Mouse (Mus musculus): ENCODE measurements around the gene H2-T24. TPM values are rescaled to one million over a fixed set of nuclear protein-coding genes. Genes with fewer than 3 reads are reported as not detected.

H2-T24 gene
- polyA plus RNA-seq, 2 experiments = 4.0 to 4.3 TPM

DNA sequence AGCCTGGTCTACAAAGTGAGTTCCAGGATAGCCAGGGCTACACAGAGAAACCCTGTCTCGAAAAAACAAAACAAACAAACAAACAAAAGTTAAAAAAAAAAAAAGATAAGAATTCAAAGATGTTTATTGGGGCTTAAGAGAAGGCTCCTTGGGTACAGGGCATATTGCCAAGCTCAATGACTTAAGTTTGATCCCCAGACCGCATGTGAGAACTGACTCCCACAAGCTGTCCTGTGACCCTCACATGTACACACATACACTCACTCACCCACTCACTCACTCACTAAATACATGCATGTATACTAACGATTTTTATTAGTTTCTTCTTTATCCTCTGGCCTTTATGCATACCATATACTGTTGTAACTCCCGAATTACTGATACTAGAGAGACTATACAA lies 20.0 kb downstream of the H2-T24 start:
- TF ChIP-seq CTCF (IDR thresholded peaks at IDR 0.05; ENCODE audit: low read depth) (no peak), EP300 (IDR thresholded peaks at IDR 0.05; ENCODE audit: low read depth) (no peak)
- Histone ChIP-seq H3K9me3 (ENCODE audit: control insufficient read depth, low read length) (peaks cover 13% of the 10 kb centered on the region), H3K4me2 (ENCODE audit: low read depth) (peak overlapping the region; percentile 54), H3K27ac (peak overlapping the region; percentile 91), H3K4me1 (replicated peaks; ENCODE audit: control insufficient read depth in 2 of 2, insufficient read depth in 2 of 2, low read length in 1 of 2) (peaks cover 42 to 57% of the 10 kb centered on the region in 2 experiments), H3K27me3 (ENCODE audit: control insufficient read depth, insufficient read depth, low read length) (no peaks in the 10 kb centered on the region), H3K36me3 (replicated peaks; ENCODE audit: control insufficient read depth, insufficient read depth, low read depth) (peaks cover 10% of the 10 kb centered on the region), H3K9ac (replicated peaks) (peak overlapping the region; percentile 37; the same call in 1 of the 2 replicates), H3K4me3 (ENCODE audit: insufficient read depth in 1 of 2, low read depth in 2 of 2, low read length in 2 of 2) (no peak overlapping the region)
- DNase-seq (ENCODE audit: low read depth in 3 of 3, low spot score in 3 of 3) (no peak), ATAC-seq (ENCODE audit: insufficient read depth) (no peak)
- 74% methylated on average over 4 of the region's 4 CpGs for WGBS (ENCODE audit: insufficient replicate concordance)

DNA sequence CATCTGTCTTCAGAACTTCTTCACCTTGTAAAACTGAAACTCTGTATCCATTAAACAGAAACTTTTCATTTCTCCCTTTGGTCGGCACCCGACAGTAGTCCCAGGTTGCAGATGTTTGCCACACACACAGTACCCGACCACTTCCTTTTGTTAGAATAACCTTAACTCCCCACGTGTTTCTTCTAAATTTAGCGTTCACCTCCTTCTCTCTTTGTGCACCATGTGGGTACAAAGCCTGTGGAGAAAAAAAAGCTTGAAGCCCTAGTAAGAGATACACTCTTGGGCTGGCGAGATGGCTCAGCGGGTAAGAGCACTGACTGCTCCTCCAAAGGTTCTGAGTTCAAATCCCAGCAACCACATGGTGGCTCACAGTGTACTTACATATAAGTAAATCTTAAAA lies 21.0 kb downstream of the H2-T24 start:
- WGBS (ENCODE audit: insufficient replicate concordance) = 27% methylated on average over 7 of the region's 7 CpGs
- Histone ChIP-seq H3K9ac (replicated peaks) (0 out of 2 replicates have a peak overlapping the region, but pooled peaks have one; percentile 38), H3K27me3 (ENCODE audit: control insufficient read depth, insufficient read depth, low read length) (no peaks in the 10 kb centered on the region), H3K27ac (no peak overlapping the region; the same call in 1 of the 2 replicates), H3K9me3 (ENCODE audit: control insufficient read depth, low read length) (peaks cover 13% of the 10 kb centered on the region), H3K4me3 (ENCODE audit: insufficient read depth in 1 of 2, low read depth in 2 of 2, low read length in 2 of 2) (peak overlapping the region; percentile 29 to 53; a peak in 3 of 4 replicates), H3K4me2 (ENCODE audit: low read depth) (peak overlapping the region; percentile 68), H3K4me1 (replicated peaks; ENCODE audit: control insufficient read depth in 2 of 2, insufficient read depth in 2 of 2, low read length in 1 of 2) (peaks cover 42 to 57% of the 10 kb centered on the region in 2 experiments), H3K36me3 (replicated peaks; ENCODE audit: control insufficient read depth, insufficient read depth, low read depth) (peaks cover 10% of the 10 kb centered on the region)
- DNase-seq (ENCODE audit: low read depth in 3 of 3, low spot score in 3 of 3) (no peak), ATAC-seq (ENCODE audit: insufficient read depth) (no peak)
- TF ChIP-seq EP300 (IDR thresholded peaks at IDR 0.05; ENCODE audit: low read depth) (peak; percentile 21; the same call in 1 of the 2 replicates), CTCF (IDR thresholded peaks at IDR 0.05; ENCODE audit: low read depth) (no peak)

DNA sequence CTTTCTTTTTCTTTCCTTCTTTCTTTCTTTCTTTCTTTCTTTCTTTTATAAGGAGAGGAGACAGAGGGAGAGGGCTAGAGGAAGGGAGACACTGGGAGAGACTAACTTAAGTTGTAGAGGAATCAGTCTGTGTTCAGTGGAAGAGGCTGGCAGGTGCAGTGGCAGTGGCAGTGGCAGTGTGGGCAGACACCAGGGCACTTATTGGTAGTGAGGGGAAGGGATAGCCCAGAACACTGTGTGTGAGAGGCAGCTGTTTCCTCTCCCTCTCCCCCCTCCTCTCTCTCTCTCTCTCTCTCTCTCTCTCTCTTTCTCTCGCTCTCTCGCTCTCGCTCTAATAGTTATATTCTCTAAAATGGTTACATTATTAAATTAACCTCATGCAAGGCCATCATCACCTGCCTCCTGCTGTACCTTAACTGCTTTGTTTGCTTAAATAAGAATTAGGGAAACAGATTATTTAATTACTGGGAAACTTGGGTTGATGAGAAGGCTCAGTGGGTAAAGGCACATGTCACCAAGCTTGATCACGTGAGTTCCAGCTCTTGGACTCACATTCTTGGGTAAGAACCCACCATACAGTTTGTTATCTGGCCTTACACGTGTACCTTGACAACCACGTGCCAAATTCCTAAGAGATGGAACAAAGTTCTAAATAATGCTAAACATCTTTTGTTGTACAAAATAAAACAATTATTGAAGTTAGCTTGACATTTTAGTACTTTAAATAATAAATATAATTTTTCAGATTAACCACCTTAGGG lies 21.6 kb downstream of the H2-T24 start:
- ATAC-seq (ENCODE audit: insufficient read depth) = no peak
- no peak for DNase-seq (ENCODE audit: low read depth in 3 of 3, low spot score in 3 of 3)
- Histone ChIP-seq H3K9ac (replicated peaks) (peak overlapping the region; percentile 59), H3K36me3 (replicated peaks; ENCODE audit: control insufficient read depth, insufficient read depth, low read depth) (peaks cover 10% of the 10 kb centered on the region), H3K4me1 (replicated peaks; ENCODE audit: control insufficient read depth in 2 of 2, insufficient read depth in 2 of 2, low read length in 1 of 2) (peaks cover 42 to 57% of the 10 kb centered on the region in 2 experiments), H3K4me2 (ENCODE audit: low read depth) (peak overlapping the region; percentile 68), H3K27ac (peak overlapping the region; percentile 60), H3K4me3 (ENCODE audit: insufficient read depth in 1 of 2, low read depth in 2 of 2, low read length in 2 of 2) (peak overlapping the region; percentile 53 to 61), H3K27me3 (ENCODE audit: control insufficient read depth, insufficient read depth, low read length) (no peaks in the 10 kb centered on the region), H3K9me3 (ENCODE audit: control insufficient read depth, low read length) (peaks cover 13% of the 10 kb centered on the region)
- TF ChIP-seq CTCF (IDR thresholded peaks at IDR 0.05; ENCODE audit: low read depth) (no peak), EP300 (IDR thresholded peaks at IDR 0.05; ENCODE audit: low read depth) (no peak)
- 44% methylated on average over 6 of the region's 6 CpGs for WGBS (ENCODE audit: insufficient replicate concordance)

DNA sequence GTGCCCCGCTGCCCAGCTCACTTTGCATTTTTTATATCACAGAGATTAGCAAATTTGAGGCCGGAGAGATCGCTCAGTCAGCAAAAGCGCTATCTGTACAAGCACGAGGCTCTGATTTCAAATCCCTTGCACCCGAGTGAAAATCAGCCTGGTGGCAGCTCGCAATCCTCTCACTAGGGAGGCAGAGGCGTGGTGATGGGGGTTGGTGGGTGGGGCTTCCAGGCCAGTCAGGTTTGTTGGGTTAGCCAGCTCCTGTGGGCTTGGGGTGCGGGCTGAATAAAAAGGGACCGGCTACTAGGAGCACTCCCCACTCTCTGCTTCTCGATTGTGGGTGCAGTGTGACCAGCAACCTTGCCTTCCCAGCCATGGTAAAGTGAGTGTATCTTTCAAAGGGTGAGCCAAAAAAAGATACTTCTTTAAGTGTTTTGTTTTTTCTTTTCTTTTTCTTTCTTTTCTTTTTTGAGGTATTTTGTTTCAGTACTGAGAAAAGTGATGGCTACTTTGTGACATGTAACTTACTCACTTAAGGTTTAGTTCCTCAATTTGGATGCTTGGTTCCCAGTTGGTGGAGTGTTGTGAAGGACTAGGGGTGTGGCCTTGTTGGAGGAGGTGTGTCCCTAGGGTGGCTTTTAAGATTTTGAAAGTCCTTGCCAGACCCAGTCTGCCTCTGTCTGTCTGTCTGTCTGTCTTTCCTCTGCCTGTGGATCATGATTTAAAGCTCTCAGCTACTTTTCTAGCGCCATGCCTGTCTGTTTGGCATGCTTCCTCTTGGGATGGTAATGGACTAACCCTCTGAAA lies 22.4 kb downstream of the H2-T24 start:
- peaks cover 9% of the 10 kb centered on the region for H3K9me3 ChIP-seq (ENCODE audit: control insufficient read depth, low read length)
- peak overlapping the region; percentile 59 for H3K9ac ChIP-seq (replicated peaks)
- H3K27ac ChIP-seq = peak overlapping the region; percentile 70
- H3K4me3 ChIP-seq (ENCODE audit: insufficient read depth in 1 of 2, low read depth in 2 of 2, low read length in 2 of 2) = peak overlapping the region; percentile 53 to 61
- peaks cover 4% of the 10 kb centered on the region; the same call in 1 of the 2 replicates for H3K36me3 ChIP-seq (replicated peaks; ENCODE audit: control insufficient read depth, insufficient read depth, low read depth)
- peaks cover 42 to 54% of the 10 kb centered on the region in 2 experiments for H3K4me1 ChIP-seq (replicated peaks; ENCODE audit: control insufficient read depth in 2 of 2, insufficient read depth in 2 of 2, low read length in 1 of 2)
- peak overlapping the region; percentile 68 for H3K4me2 ChIP-seq (ENCODE audit: low read depth)
- 26% methylated on average over 12 of the region's 12 CpGs for WGBS (ENCODE audit: insufficient replicate concordance)
- peak; percentile 46 for ATAC-seq (ENCODE audit: insufficient read depth)
- DNase-seq (ENCODE audit: low read depth in 3 of 3, low spot score in 3 of 3) = peak; percentile 61 to 70 (median 68)
- TF ChIP-seq CTCF (IDR thresholded peaks at IDR 0.05; ENCODE audit: low read depth) (peak; percentile 27; the same call in 1 of the 2 replicates), EP300 (IDR thresholded peaks at IDR 0.05; ENCODE audit: low read depth) (no peak)
- H3K27me3 ChIP-seq (ENCODE audit: control insufficient read depth, insufficient read depth, low read length) = no peaks in the 10 kb centered on the region
